ENCODE assay signal across 18 mouse cellular contexts in genomic region chr14:21586481-21587118, GRCm38 (mm10).
DNase-seq lines count a peak whose midpoint lies in the region; ATAC-seq and TF ChIP-seq lines count a peak whose summit lies in the region.
"Had no signal": no experiment of that assay in that cellular context is flagged by ENCODE, and none has a peak within 500 bp of the region (broad histone marks: within the 10 kb centered on the region; RNA-seq: fewer than 3 reads in every experiment).

No protein-coding gene starts in this region.

- H3K9ac ChIP-seq in heart, postnatal 0 days (replicated peaks; ENCODE audit: low read depth, low read length) = no peak overlapping the region
- H3K9ac ChIP-seq in lung, embryonic 15.5 days = no peak overlapping the region
- H3K9ac ChIP-seq in stomach, postnatal 0 days (ENCODE audit: low read length) = no peak overlapping the region
- no peak overlapping the region for H3K9ac ChIP-seq in hindbrain, embryonic 11.5 days (ENCODE audit: low read depth, low read length)
- H3K9ac ChIP-seq: embryonic facial prominence, embryonic 12.5 days; forebrain, embryonic 12.5 days; liver, embryonic 14.5 days; neural tube, embryonic 12.5 days had no signal

- H3K27ac ChIP-seq in heart, postnatal 0 days (ENCODE audit: low read depth) = peak overlapping the region; percentile 18; the same call in 1 of the 2 replicates
- no peak overlapping the region for H3K27ac ChIP-seq in heart, embryonic 10.5 days
- H3K27ac ChIP-seq in lung, embryonic 15.5 days = 0 out of 2 replicates have a peak overlapping the region, but pooled peaks have one; percentile 24
- peak overlapping the region; percentile 50 for H3K27ac ChIP-seq in brown adipose tissue, adult 24 weeks (replicated peaks; ENCODE audit: low read depth, low read length)
- peak overlapping the region; percentile 78 for H3K27ac ChIP-seq in stomach, postnatal 0 days (replicated peaks)
- H3K27ac ChIP-seq in hindbrain, embryonic 11.5 days (ENCODE audit: low read depth, low read length) = no peak overlapping the region
- H3K27ac ChIP-seq: embryonic facial prominence, embryonic 12.5 days; forebrain, embryonic 12.5 days; hindbrain, embryonic 10.5 days; liver, embryonic 14.5 days; neural tube, embryonic 12.5 days had no signal

- TF ChIP-seq EP300 in heart, postnatal 0 days (IDR thresholded peaks at IDR 0.05; ENCODE audit: low read depth) = no peak
- TF ChIP-seq EP300 in stomach, postnatal 0 days (optimal IDR thresholded peaks at IDR 0.05) = no peak

- H3K36me3 ChIP-seq in heart, postnatal 0 days (replicated peaks; ENCODE audit: control insufficient read depth, insufficient read depth, low read length) = no peaks in the 10 kb centered on the region
- no peaks in the 10 kb centered on the region for H3K36me3 ChIP-seq in heart, embryonic 10.5 days
- no peaks in the 10 kb centered on the region for H3K36me3 ChIP-seq in lung, embryonic 15.5 days
- H3K36me3 ChIP-seq in stomach, postnatal 0 days (ENCODE audit: control insufficient read depth, insufficient read depth, low read length) = no peaks in the 10 kb centered on the region
- H3K36me3 ChIP-seq in hindbrain, embryonic 11.5 days (ENCODE audit: control insufficient read depth, insufficient read depth, low read length) = no peaks in the 10 kb centered on the region
- H3K36me3 ChIP-seq: embryonic facial prominence, embryonic 12.5 days; forebrain, embryonic 12.5 days; hindbrain, embryonic 10.5 days; neural tube, embryonic 12.5 days had no signal

- no peaks in the 10 kb centered on the region for H3K9me3 ChIP-seq in heart, postnatal 0 days (replicated peaks; ENCODE audit: control insufficient read depth, low read length)
- no peaks in the 10 kb centered on the region for H3K9me3 ChIP-seq in heart, embryonic 10.5 days
- no peaks in the 10 kb centered on the region for H3K9me3 ChIP-seq in lung, embryonic 15.5 days
- H3K9me3 ChIP-seq in stomach, postnatal 0 days (ENCODE audit: control insufficient read depth, low read length) = no peaks in the 10 kb centered on the region
- no peaks in the 10 kb centered on the region for H3K9me3 ChIP-seq in hindbrain, embryonic 11.5 days (ENCODE audit: control insufficient read depth, low read length)
- H3K9me3 ChIP-seq: embryonic facial prominence, embryonic 12.5 days; forebrain, embryonic 12.5 days; hindbrain, embryonic 10.5 days; neural tube, embryonic 12.5 days had no signal

- no peak for DNase-seq in heart, postnatal 0 days (ENCODE audit: low spot score)
- DNase-seq in heart, embryonic 10.5 days (ENCODE audit: low spot score) = no peak
- no peak for DNase-seq in lung, postnatal 4 days
- no peak for DNase-seq in stomach, postnatal 0 days (ENCODE audit: low spot score)
- DNase-seq in hindbrain, embryonic 11.5 days (ENCODE audit: low spot score) = no peak
- no peak for DNase-seq in Muller cell, postnatal 12 days (ENCODE audit: inconsistent ontology term)
- DNase-seq: adrenal gland, postnatal 25 days; cerebellum, postnatal 36 days; heart, adult 18-20 months; lung, postnatal 36 days; midbrain, embryonic 14.5 days had no signal

- no peaks in the 10 kb centered on the region for H3K27me3 ChIP-seq in heart, postnatal 0 days (ENCODE audit: control insufficient read depth, insufficient read depth, low read length)
- no peaks in the 10 kb centered on the region for H3K27me3 ChIP-seq in heart, embryonic 10.5 days (ENCODE audit: insufficient read depth, poor library complexity, severe bottlenecking)
- H3K27me3 ChIP-seq in lung, embryonic 15.5 days = no peaks in the 10 kb centered on the region
- H3K27me3 ChIP-seq in stomach, postnatal 0 days (ENCODE audit: control insufficient read depth, insufficient read depth, low read length) = no peaks in the 10 kb centered on the region
- no peaks in the 10 kb centered on the region for H3K27me3 ChIP-seq in hindbrain, embryonic 11.5 days (ENCODE audit: control insufficient read depth, insufficient read depth, low read length)
- H3K27me3 ChIP-seq: embryonic facial prominence, embryonic 12.5 days; forebrain, embryonic 12.5 days; neural tube, embryonic 12.5 days had no signal

- no peak overlapping the region for H3K4me2 ChIP-seq in heart, postnatal 0 days (ENCODE audit: low read depth, low read length)
- H3K4me2 ChIP-seq in lung, embryonic 15.5 days = no peak overlapping the region
- no peak overlapping the region for H3K4me2 ChIP-seq in stomach, postnatal 0 days (replicated peaks; ENCODE audit: low read depth)
- no peak overlapping the region for H3K4me2 ChIP-seq in hindbrain, embryonic 11.5 days (replicated peaks; ENCODE audit: low read depth, low read length)
- H3K4me2 ChIP-seq: embryonic facial prominence, embryonic 12.5 days; forebrain, embryonic 12.5 days; neural tube, embryonic 12.5 days had no signal

- 46% methylated on average over 4 of the region's 4 CpGs for WGBS in heart, postnatal 0 days
- WGBS in heart, embryonic 10.5 days = 34% methylated on average over 4 of the region's 4 CpGs
- 31% methylated on average over 4 of the region's 4 CpGs for WGBS in lung, embryonic 15.5 days
- WGBS in stomach, postnatal 0 days = 43% methylated on average over 4 of the region's 4 CpGs
- 17% methylated on average over 4 of the region's 4 CpGs for WGBS in hindbrain, embryonic 11.5 days

- H3K4me1 ChIP-seq in heart, postnatal 0 days (ENCODE audit: control insufficient read depth, insufficient read depth) = peaks cover 64% of the 10 kb centered on the region
- peaks cover 46% of the 10 kb centered on the region for H3K4me1 ChIP-seq in heart, embryonic 10.5 days
- H3K4me1 ChIP-seq in lung, embryonic 15.5 days = peaks cover 43% of the 10 kb centered on the region
- H3K4me1 ChIP-seq in brown adipose tissue, adult 24 weeks (ENCODE audit: control insufficient read depth, insufficient read depth, insufficient read length, low read length) = peaks cover 13% of the 10 kb centered on the region
- H3K4me1 ChIP-seq in stomach, postnatal 0 days (replicated peaks; ENCODE audit: control insufficient read depth, insufficient read depth) = peaks cover 8% of the 10 kb centered on the region
- peaks cover 2% of the 10 kb centered on the region; the same call in 1 of the 2 replicates for H3K4me1 ChIP-seq in hindbrain, embryonic 11.5 days (replicated peaks; ENCODE audit: control insufficient read depth, insufficient read depth, low read length)

- TF ChIP-seq CTCF in heart, postnatal 0 days (IDR thresholded peaks at IDR 0.05; ENCODE audit: low read depth) = no peak
- TF ChIP-seq CTCF in stomach, postnatal 0 days (IDR thresholded peaks at IDR 0.05; ENCODE audit: low read depth) = no peak

- no peak for ATAC-seq in heart, postnatal 0 days (ENCODE audit: insufficient read depth, low read depth)
- no peak for ATAC-seq in lung, embryonic 15.5 days (ENCODE audit: borderline replicate concordance, extremely low read depth, low FRiP score, low TSS enrichment)
- peak; percentile 77 for ATAC-seq in stomach, postnatal 0 days (ENCODE audit: low FRiP score, low TSS enrichment)
- ATAC-seq in hindbrain, embryonic 11.5 days (ENCODE audit: low FRiP score) = no peak

- H3K4me3 ChIP-seq in heart, postnatal 0 days (ENCODE audit: low read depth, low read length) = no peak overlapping the region
- no peak overlapping the region for H3K4me3 ChIP-seq in heart, embryonic 10.5 days
- H3K4me3 ChIP-seq in lung, embryonic 15.5 days = no peak overlapping the region
- H3K4me3 ChIP-seq in brown adipose tissue, adult 24 weeks (ENCODE audit: insufficient read depth, low read depth, low read length) = no peak overlapping the region
- no peak overlapping the region for H3K4me3 ChIP-seq in stomach, postnatal 0 days (ENCODE audit: low read depth, low read length)
- no peak overlapping the region for H3K4me3 ChIP-seq in hindbrain, embryonic 11.5 days (ENCODE audit: low read depth, low read length)
- H3K4me3 ChIP-seq: embryonic facial prominence, embryonic 12.5 days; forebrain, embryonic 12.5 days; hindbrain, embryonic 10.5 days; neural tube, embryonic 12.5 days had no signal

Comparison
In these comparisons a context has a peak if more than half of its experiments do, and no peak if none do; other contexts are left out.
1. H3K27ac ChIP-seq: peak in heart, postnatal 0 days (single experiment), lung, embryonic 15.5 days (single experiment), brown adipose tissue, adult 24 weeks (single experiment) and stomach, postnatal 0 days (single experiment); none in heart, embryonic 10.5 days (single experiment) and hindbrain, embryonic 11.5 days (single experiment).